In genomic region chr5:121547084-121547483, GRCm38 (mm10) we compare ENCODE assay signal across 18 mouse cellular contexts. TPM values are rescaled to one million over a fixed set of nuclear protein-coding genes. Genes with fewer than 3 reads are reported as not detected.
A peak's percentile ranks its signal among the peaks of the same experiment; 100 is the strongest.
DNase-seq lines count a peak whose midpoint lies in the region; ATAC-seq lines count a peak whose summit lies in the region.
"Had no signal": no experiment of that assay in that cellular context is flagged by ENCODE, and none has a peak within 500 bp of the region (broad histone marks: within the 10 kb centered on the region; RNA-seq: fewer than 3 reads in every experiment).

No protein-coding gene starts in this region.

- H3K4me2 ChIP-seq in embryonic facial prominence, embryonic 12.5 days (replicated peaks), result no peak overlapping the region
- H3K4me2 ChIP-seq in kidney, embryonic 15.5 days, result peak overlapping the region; percentile 86; the same call in 1 of the 2 replicates
- no peak overlapping the region for H3K4me2 ChIP-seq in kidney, embryonic 14.5 days (replicated peaks; ENCODE audit: low read depth, low read length)

- no peak overlapping the region for H3K9ac ChIP-seq in embryonic facial prominence, embryonic 12.5 days
- no peak overlapping the region for H3K9ac ChIP-seq in kidney, embryonic 15.5 days
- H3K9ac ChIP-seq in kidney, embryonic 14.5 days (ENCODE audit: low read depth, low read length), result no peak overlapping the region

- DNase-seq in embryonic facial prominence, embryonic 10.5 days (ENCODE audit: low spot score), result no peak
- peak; percentile 38 for DNase-seq in liver
- no peak for DNase-seq in left cerebral cortex, adult 11 months (ENCODE audit: low spot score)

- H3K4me1 ChIP-seq in embryonic facial prominence, embryonic 12.5 days, result peaks cover 16% of the 10 kb centered on the region
- H3K4me1 ChIP-seq in embryonic facial prominence, embryonic 10.5 days, result peaks cover 28% of the 10 kb centered on the region
- H3K4me1 ChIP-seq in kidney, embryonic 15.5 days, result peaks cover 29% of the 10 kb centered on the region
- H3K4me1 ChIP-seq in kidney, embryonic 14.5 days (ENCODE audit: control insufficient read depth, insufficient read depth, low read length), result peaks cover 16% of the 10 kb centered on the region

- H3K4me3 ChIP-seq in embryonic facial prominence, embryonic 12.5 days, result 0 out of 2 replicates have a peak overlapping the region, but pooled peaks have one; percentile 100
- no peak overlapping the region for H3K4me3 ChIP-seq in embryonic facial prominence, embryonic 10.5 days
- H3K4me3 ChIP-seq in kidney, embryonic 15.5 days (replicated peaks), result no peak overlapping the region
- H3K4me3 ChIP-seq in kidney, embryonic 14.5 days (ENCODE audit: low read length), result no peak overlapping the region

- ATAC-seq in embryonic facial prominence, embryonic 12.5 days (ENCODE audit: insufficient number of reproducible peaks, insufficient read depth, low FRiP score, low TSS enrichment), result no peak
- ATAC-seq in kidney, embryonic 15.5 days (replicated peaks; ENCODE audit: low FRiP score), result no peak
- ATAC-seq in kidney, embryonic 14.5 days (ENCODE audit: low FRiP score, low TSS enrichment), result no peak
- ATAC-seq in megakaryocyte-erythroid progenitor cell, adult 5-6 weeks (replicated peaks; ENCODE audit: low FRiP score, low TSS enrichment, poor library complexity, severe bottlenecking), result peak; percentile 48; the same call in 1 of the 2 replicates
- ATAC-seq: forebrain, embryonic 16.5 days had no signal

- H3K27ac ChIP-seq in embryonic facial prominence, embryonic 12.5 days, result no peak overlapping the region
- H3K27ac ChIP-seq in embryonic facial prominence, embryonic 10.5 days (replicated peaks), result no peak overlapping the region
- no peak overlapping the region for H3K27ac ChIP-seq in kidney, embryonic 15.5 days
- H3K27ac ChIP-seq in kidney, embryonic 14.5 days (ENCODE audit: low read depth, low read length), result no peak overlapping the region
- H3K27ac ChIP-seq: hindbrain, embryonic 15.5 days; midbrain, embryonic 12.5 days had no signal

- H3K36me3 ChIP-seq in embryonic facial prominence, embryonic 12.5 days, result no peaks in the 10 kb centered on the region
- H3K36me3 ChIP-seq in embryonic facial prominence, embryonic 10.5 days (replicated peaks), result no peaks in the 10 kb centered on the region
- no peaks in the 10 kb centered on the region for H3K36me3 ChIP-seq in kidney, embryonic 15.5 days
- no peaks in the 10 kb centered on the region for H3K36me3 ChIP-seq in kidney, embryonic 14.5 days (ENCODE audit: control insufficient read depth, insufficient read depth, low read length)
- H3K36me3 ChIP-seq: hindbrain, embryonic 15.5 days; limb, embryonic 15.5 days; midbrain, embryonic 12.5 days had no signal

- WGBS in embryonic facial prominence, embryonic 12.5 days, result 95% methylated on average over 3 of the region's 3 CpGs
- 93% methylated on average over 3 of the region's 3 CpGs for WGBS in embryonic facial prominence, embryonic 10.5 days
- WGBS in kidney, embryonic 15.5 days, result 93% methylated on average over 3 of the region's 3 CpGs
- WGBS in kidney, embryonic 14.5 days, result 91% methylated on average over 3 of the region's 3 CpGs

- no peaks in the 10 kb centered on the region for H3K27me3 ChIP-seq in embryonic facial prominence, embryonic 12.5 days
- no peaks in the 10 kb centered on the region for H3K27me3 ChIP-seq in embryonic facial prominence, embryonic 10.5 days (replicated peaks; ENCODE audit: low read depth, poor library complexity, severe bottlenecking)
- no peaks in the 10 kb centered on the region for H3K27me3 ChIP-seq in kidney, embryonic 15.5 days
- H3K27me3 ChIP-seq in kidney, embryonic 14.5 days (ENCODE audit: control insufficient read depth, insufficient read depth, low read length), result no peaks in the 10 kb centered on the region
- H3K27me3 ChIP-seq: CH12.LX; hindbrain, embryonic 15.5 days; limb, embryonic 15.5 days; midbrain, embryonic 12.5 days had no signal

- H3K9me3 ChIP-seq in embryonic facial prominence, embryonic 12.5 days, result no peaks in the 10 kb centered on the region
- H3K9me3 ChIP-seq in embryonic facial prominence, embryonic 10.5 days, result no peaks in the 10 kb centered on the region
- H3K9me3 ChIP-seq in kidney, embryonic 15.5 days (replicated peaks), result no peaks in the 10 kb centered on the region; the same call in 1 of the 2 replicates
- peaks cover 3% of the 10 kb centered on the region; the same call in 1 of the 2 replicates for H3K9me3 ChIP-seq in kidney, embryonic 14.5 days (ENCODE audit: control insufficient read depth, low read length)
- H3K9me3 ChIP-seq: hindbrain, embryonic 15.5 days; limb, embryonic 15.5 days; midbrain, embryonic 12.5 days had no signal

RNA-seq across cellular contexts. Expression of gene Mapkapk5, which starts 1.4 kb away (rescaled TPM):
- polyA plus RNA-seq in embryonic facial prominence, embryonic 12.5 days (2016; fragmentation: Nextera tagmentation; extraction: Ambion mirVana), result 59.5 and 62.9 TPM in 2 replicates
- 51.9 TPM in 2 replicates for polyA plus RNA-seq in embryonic facial prominence, embryonic 10.5 days (2016; fragmentation: Nextera tagmentation; extraction: Ambion mirVana)
- 42.8 and 48.0 TPM in 2 replicates for polyA plus RNA-seq in kidney, embryonic 15.5 days (2015; fragmentation: Nextera tagmentation; extraction: Ambion mirVana)
- 42.2 and 59.7 TPM in 2 replicates for polyA plus RNA-seq in kidney, embryonic 14.5 days (2014; fragmentation: Nextera tagmentation; extraction: Ambion mirVana)
- 135 and 143 TPM in 2 replicates for total RNA-seq in megakaryocyte-erythroid progenitor cell, adult 5-6 weeks (2014; fragmentation: Nextera tagmentation)
- total RNA-seq in megakaryocyte-erythroid progenitor cell, adult 5-6 weeks (2017), result 120 and 186 TPM in 2 replicates

RNA-seq across cellular contexts. Expression of gene Adam1a, which starts 1.8 kb away (rescaled TPM):
- 2.0 and 2.1 TPM in 2 replicates for polyA plus RNA-seq in embryonic facial prominence, embryonic 12.5 days (2016; fragmentation: Nextera tagmentation; extraction: Ambion mirVana)
- 1.2 and 1.6 TPM in 2 replicates for polyA plus RNA-seq in embryonic facial prominence, embryonic 10.5 days (2016; fragmentation: Nextera tagmentation; extraction: Ambion mirVana)
- polyA plus RNA-seq in kidney, embryonic 15.5 days (2015; fragmentation: Nextera tagmentation; extraction: Ambion mirVana), result 1.4 and 1.9 TPM in 2 replicates
- 1.6 and 2.4 TPM in 2 replicates for polyA plus RNA-seq in kidney, embryonic 14.5 days (2014; fragmentation: Nextera tagmentation; extraction: Ambion mirVana)
- 1.4 and 3.0 TPM in 2 replicates for total RNA-seq in megakaryocyte-erythroid progenitor cell, adult 5-6 weeks (2014; fragmentation: Nextera tagmentation)
- total RNA-seq in megakaryocyte-erythroid progenitor cell, adult 5-6 weeks (2017), result 2.9 and 5.0 TPM in 2 replicates

RNA-seq across cellular contexts. Expression of gene Gm42878, which starts 1.8 kb away (rescaled TPM):
- polyA plus RNA-seq in embryonic facial prominence, embryonic 12.5 days (2016; fragmentation: Nextera tagmentation; extraction: Ambion mirVana), result 0.46 TPM in 1 of 2 replicates, not detected in the other
- polyA plus RNA-seq in embryonic facial prominence, embryonic 10.5 days (2016; fragmentation: Nextera tagmentation; extraction: Ambion mirVana), result not detected in 2 replicates
- polyA plus RNA-seq in kidney, embryonic 15.5 days (2015; fragmentation: Nextera tagmentation; extraction: Ambion mirVana), result not detected in 2 replicates
- not detected in 2 replicates for polyA plus RNA-seq in kidney, embryonic 14.5 days (2014; fragmentation: Nextera tagmentation; extraction: Ambion mirVana)
- total RNA-seq in megakaryocyte-erythroid progenitor cell, adult 5-6 weeks (2014; fragmentation: Nextera tagmentation), result not detected in 2 replicates
- not detected in 2 replicates for total RNA-seq in megakaryocyte-erythroid progenitor cell, adult 5-6 weeks (2017)
- total RNA-seq: adrenal gland, postnatal 14 days; gastrocnemius, adult 2 months; granulocyte monocyte progenitor cell, adult 5-6 weeks; left cerebral cortex, postnatal 10 days had no signal
- polyA plus RNA-seq: forebrain, embryonic 16.5 days; hindbrain, embryonic 15.5 days; intestine, postnatal 0 days; limb, embryonic 15.5 days; midbrain, embryonic 12.5 days; neural tube, embryonic 14.5 days had no signal

RNA-seq across cellular contexts. Expression of gene Adam1b, which starts 43.8 kb away (rescaled TPM):
- polyA plus RNA-seq in embryonic facial prominence, embryonic 12.5 days (2016; fragmentation: Nextera tagmentation; extraction: Ambion mirVana), result not detected in 2 replicates
- not detected in 2 replicates for polyA plus RNA-seq in embryonic facial prominence, embryonic 10.5 days (2016; fragmentation: Nextera tagmentation; extraction: Ambion mirVana)
- 0.08 and 0.22 TPM in 2 replicates for polyA plus RNA-seq in kidney, embryonic 15.5 days (2015; fragmentation: Nextera tagmentation; extraction: Ambion mirVana)
- polyA plus RNA-seq in kidney, embryonic 14.5 days (2014; fragmentation: Nextera tagmentation; extraction: Ambion mirVana), result 0.08 and 0.09 TPM in 2 replicates
- total RNA-seq in megakaryocyte-erythroid progenitor cell, adult 5-6 weeks (2014; fragmentation: Nextera tagmentation), result 0.39 TPM in 1 of 2 replicates, not detected in the other
- not detected in 2 replicates for total RNA-seq in megakaryocyte-erythroid progenitor cell, adult 5-6 weeks (2017)
- total RNA-seq: adrenal gland, postnatal 14 days; gastrocnemius, adult 2 months; left cerebral cortex, postnatal 10 days had no signal
- polyA plus RNA-seq: midbrain, embryonic 12.5 days; neural tube, embryonic 14.5 days had no signal

RNA-seq across cellular contexts. Expression of gene Aldh2, which starts 46.5 kb away (rescaled TPM):
- 235 and 258 TPM in 2 replicates for polyA plus RNA-seq in embryonic facial prominence, embryonic 12.5 days (2016; fragmentation: Nextera tagmentation; extraction: Ambion mirVana)
- polyA plus RNA-seq in embryonic facial prominence, embryonic 10.5 days (2016; fragmentation: Nextera tagmentation; extraction: Ambion mirVana), result 145 and 157 TPM in 2 replicates
- 197 and 222 TPM in 2 replicates for polyA plus RNA-seq in kidney, embryonic 15.5 days (2015; fragmentation: Nextera tagmentation; extraction: Ambion mirVana)
- polyA plus RNA-seq in kidney, embryonic 14.5 days (2014; fragmentation: Nextera tagmentation; extraction: Ambion mirVana), result 78.8 and 101 TPM in 2 replicates
- 98.2 and 116 TPM in 2 replicates for total RNA-seq in megakaryocyte-erythroid progenitor cell, adult 5-6 weeks (2014; fragmentation: Nextera tagmentation)
- 189 and 268 TPM in 2 replicates for total RNA-seq in megakaryocyte-erythroid progenitor cell, adult 5-6 weeks (2017)
